In the genomic region with DNA sequence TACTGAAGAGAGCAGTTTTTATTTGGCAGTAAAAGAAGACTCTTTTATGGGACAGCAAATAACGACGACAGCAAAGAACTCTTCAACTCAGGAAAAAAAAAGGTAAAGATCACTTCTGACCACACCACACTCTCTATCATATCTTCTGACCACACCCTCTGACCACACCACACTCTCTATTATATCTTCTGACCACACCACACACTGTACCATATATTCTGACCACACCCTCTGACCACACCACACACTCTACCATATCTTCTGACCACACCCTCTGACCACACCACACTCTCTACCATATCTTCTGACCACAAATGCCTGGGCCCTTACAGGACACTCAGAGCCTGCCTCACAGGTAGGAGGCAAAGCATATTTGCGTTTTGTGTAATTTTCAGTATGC, we compare ENCODE assay signal across 26 mouse cellular contexts.
DNase-seq lines count a peak whose midpoint lies in the region; ATAC-seq and TF ChIP-seq lines count a peak whose summit lies in the region.
"Had no signal": no experiment of that assay in that cellular context is flagged by ENCODE, and none has a peak within 500 bp of the region (broad histone marks: within the 10 kb centered on the region; RNA-seq: fewer than 3 reads in every experiment).

No protein-coding gene starts in this region.

- intact Hi-C loops in heart, postnatal 36 days (cut with DNase I) = loop anchor here (10.0 kb wide), 1 partner anchor 657 kb away; no protein-coding TSS in a partner anchor

- H3K9me3 ChIP-seq in MEL (replicated peaks; ENCODE audit: insufficient read depth, low read length) = no peaks in the 10 kb centered on the region
- no peaks in the 10 kb centered on the region for H3K9me3 ChIP-seq in liver, embryonic 14.5 days (ENCODE audit: control insufficient read depth, low read length)
- no peaks in the 10 kb centered on the region for H3K9me3 ChIP-seq in hindbrain, embryonic 13.5 days
- H3K9me3 ChIP-seq: limb, embryonic 12.5 days; midbrain, embryonic 15.5 days; neural tube, embryonic 13.5 days had no signal

- H3K9ac ChIP-seq in MEL (ENCODE audit: control insufficient read depth, low read depth, low read length, poor library complexity, severe bottlenecking) = no peak overlapping the region
- no peak overlapping the region for H3K9ac ChIP-seq in liver, embryonic 14.5 days (replicated peaks)
- no peak overlapping the region for H3K9ac ChIP-seq in hindbrain, embryonic 13.5 days
- H3K9ac ChIP-seq: hindbrain, embryonic 14.5 days; limb, embryonic 12.5 days; midbrain, embryonic 15.5 days; neural tube, embryonic 13.5 days had no signal

- peak; percentile 18 for DNase-seq in heart, adult 11 months
- no peak for DNase-seq in heart, postnatal 36 days
- peak; percentile 13 for DNase-seq in MEL (ENCODE audit: low read depth, low spot score)
- no peak for DNase-seq in liver, embryonic 14.5 days (ENCODE audit: low read depth in 3 of 3, low spot score in 3 of 3)
- no peak for DNase-seq in layer of hippocampus, adult 9-11 months
- DNase-seq in urinary bladder, postnatal 10 days (ENCODE audit: low spot score) = no peak
- DNase-seq: adrenal gland, postnatal 10 days; cerebellum, adult 18-20 months; cerebellum, postnatal 36 days; gastrocnemius, postnatal 10 days; heart, adult 18-20 months; kidney, adult 8-10 months; kidney, postnatal 10 days; layer of hippocampus, postnatal 36 days; lung, adult 2 months; retina, postnatal 1 day; thymus, postnatal 14 days had no signal

- TF ChIP-seq EP300 in MEL (IDR thresholded peaks at IDR 0.05; ENCODE audit: low read depth in 1 of 2, low read length in 2 of 2) = peak in 1 of 2 experiments; percentile 68; a peak in 3 of 4 replicates
- TF ChIP-seq EP300 in liver, embryonic 14.5 days (IDR thresholded peaks at IDR 0.05; ENCODE audit: low read depth) = no peak

- H3K27me3 ChIP-seq in MEL (ENCODE audit: control insufficient read depth in 1 of 2, insufficient read depth in 2 of 2, low read length in 2 of 2) = 0 out of 4 replicates have a peak, but pooled peaks cover 0 to 2% of the 10 kb centered on the region in 2 experiments
- no peaks in the 10 kb centered on the region; the same call in 1 of the 2 replicates for H3K27me3 ChIP-seq in liver, embryonic 14.5 days (ENCODE audit: control insufficient read depth, insufficient read depth, low read length)
- no peaks in the 10 kb centered on the region for H3K27me3 ChIP-seq in hindbrain, embryonic 13.5 days
- H3K27me3 ChIP-seq: limb, embryonic 12.5 days; midbrain, embryonic 15.5 days; neural tube, embryonic 13.5 days had no signal

- no peaks in the 10 kb centered on the region for H3K79me2 ChIP-seq in MEL (ENCODE audit: control insufficient read depth, insufficient read depth, low read length, poor library complexity)

- H3K4me3 ChIP-seq in MEL (ENCODE audit: control insufficient read depth in 1 of 2, insufficient read depth in 1 of 2, low read depth in 2 of 2, low read length in 2 of 2) = no peak overlapping the region
- no peak overlapping the region for H3K4me3 ChIP-seq in liver, embryonic 14.5 days (ENCODE audit: insufficient read depth in 1 of 2, low read depth in 2 of 2, low read length in 2 of 2)
- no peak overlapping the region for H3K4me3 ChIP-seq in hindbrain, embryonic 13.5 days
- H3K4me3 ChIP-seq: limb, embryonic 12.5 days; midbrain, embryonic 15.5 days; myocyte; neural tube, embryonic 13.5 days had no signal

- TF ChIP-seq POLR2A in MEL (IDR thresholded peaks at IDR 0.05; ENCODE audit: control insufficient read depth in 1 of 2, insufficient read depth in 1 of 2, low read depth in 1 of 2, low read length in 2 of 2, poor library complexity in 1 of 2) = no peak

- H3K27ac ChIP-seq in MEL (ENCODE audit: control insufficient read depth, low read depth, low read length) = no peak overlapping the region
- H3K27ac ChIP-seq in liver, embryonic 14.5 days = no peak overlapping the region
- no peak overlapping the region for H3K27ac ChIP-seq in hindbrain, embryonic 13.5 days
- H3K27ac ChIP-seq: hindbrain, embryonic 14.5 days; limb, embryonic 12.5 days; midbrain, embryonic 15.5 days; neural tube, embryonic 13.5 days had no signal

- no peak overlapping the region for H3K4me2 ChIP-seq in liver, embryonic 14.5 days (ENCODE audit: low read depth)
- H3K4me2 ChIP-seq in hindbrain, embryonic 13.5 days = no peak overlapping the region
- H3K4me2 ChIP-seq: hindbrain, embryonic 14.5 days; limb, embryonic 12.5 days; midbrain, embryonic 15.5 days; neural tube, embryonic 13.5 days had no signal

- peak; percentile 41; the same call in 1 of the 2 replicates for ATAC-seq in liver, embryonic 14.5 days (ENCODE audit: insufficient read depth)
- ATAC-seq in monocyte, adult 5-6 weeks (replicated peaks; ENCODE audit: insufficient number of reproducible peaks, low FRiP score, low TSS enrichment, poor library complexity, severe bottlenecking) = peak; percentile 63; the same call in 1 of the 2 replicates
- ATAC-seq in hindbrain, embryonic 13.5 days (ENCODE audit: low FRiP score) = no peak
- ATAC-seq: CD4-positive, CD25-positive, alpha-beta regulatory T cell, adult 4 months; forebrain, embryonic 14.5 days; midbrain, embryonic 15.5 days had no signal

- no peak for TF ChIP-seq CTCF in MEL (IDR thresholded peaks at IDR 0.05 in 2 of 3, conservative IDR thresholded peaks at IDR 0.05 in 1 of 3; ENCODE audit: control insufficient read depth in 1 of 3, insufficient read depth in 1 of 3, low read depth in 2 of 3, low read length in 3 of 3, poor library complexity in 1 of 3, severe bottlenecking in 1 of 3)
- TF ChIP-seq CTCF in liver, embryonic 14.5 days (IDR thresholded peaks at IDR 0.05; ENCODE audit: low read depth) = no peak

- H3K4me1 ChIP-seq in MEL (ENCODE audit: control insufficient read depth in 1 of 2, insufficient read depth in 2 of 2, low read length in 2 of 2) = no peaks in the 10 kb centered on the region; a peak in 2 of 4 replicates
- H3K4me1 ChIP-seq in liver, embryonic 14.5 days (replicated peaks; ENCODE audit: control insufficient read depth in 2 of 2, insufficient read depth in 2 of 2, low read length in 1 of 2) = peaks cover 0 to 3% of the 10 kb centered on the region in 2 experiments; a peak in 1 of 4 replicates
- no peaks in the 10 kb centered on the region for H3K4me1 ChIP-seq in hindbrain, embryonic 13.5 days (replicated peaks)
- H3K4me1 ChIP-seq: limb, embryonic 12.5 days; midbrain, embryonic 15.5 days; neural tube, embryonic 13.5 days had no signal

- peaks cover 0 to 5% of the 10 kb centered on the region in 2 experiments; a peak in 1 of 4 replicates for H3K36me3 ChIP-seq in MEL (ENCODE audit: control insufficient read depth in 1 of 2, insufficient read depth in 2 of 2, low read length in 2 of 2)
- H3K36me3 ChIP-seq in liver, embryonic 14.5 days (replicated peaks; ENCODE audit: control insufficient read depth, insufficient read depth, low read depth) = no peaks in the 10 kb centered on the region
- H3K36me3 ChIP-seq in hindbrain, embryonic 13.5 days = no peaks in the 10 kb centered on the region
- H3K36me3 ChIP-seq: limb, embryonic 12.5 days; midbrain, embryonic 15.5 days; neural tube, embryonic 13.5 days had no signal

- 11% methylated on average over 3 of the region's 3 CpGs for WGBS in liver, embryonic 14.5 days (ENCODE audit: insufficient replicate concordance)
- 93% methylated on average over 3 of the region's 3 CpGs for WGBS in hindbrain, embryonic 13.5 days

- no peak for TF ChIP-seq RAD21 in MEL (IDR thresholded peaks at IDR 0.05; ENCODE audit: low read depth, low read length)

TF ChIP-seq in MEL, 35 proteins besides CTCF, POLR2A, EP300 and RAD21:
- TF ChIP-seq MYC (IDR thresholded peaks at IDR 0.05; ENCODE audit: low read depth, low read length) = no peak
- no peak for TF ChIP-seq E2F4 (IDR thresholded peaks at IDR 0.05; ENCODE audit: borderline replicate concordance, low read depth, low read length)
- TF ChIP-seq TAL1 (IDR thresholded peaks at IDR 0.05; ENCODE audit: low read length) = peak; percentile 53
- TF ChIP-seq ETS1 (IDR thresholded peaks at IDR 0.05; ENCODE audit: low read depth, low read length) = no peak
- TF ChIP-seq POLR2AphosphoS2 (IDR thresholded peaks at IDR 0.05; ENCODE audit: low read length) = no peak
- peak; percentile 17; the same call in 1 of the 2 replicates for TF ChIP-seq MAFK (IDR thresholded peaks at IDR 0.05; ENCODE audit: borderline replicate concordance, low read depth, low read length)
- no peak for TF ChIP-seq CHD1 (IDR thresholded peaks at IDR 0.05; ENCODE audit: low read depth, low read length)
- TF ChIP-seq GATA1 (IDR thresholded peaks at IDR 0.05; ENCODE audit: low read depth, low read length) = peak; percentile 52; the same call in 1 of the 2 replicates
- TF ChIP-seq HCFC1 (IDR thresholded peaks at IDR 0.05; ENCODE audit: low read depth, low read length) = no peak
- no peak for TF ChIP-seq ELF1 (IDR thresholded peaks at IDR 0.05; ENCODE audit: low read depth, low read length)
- 0 out of 2 replicates have a peak, but pooled peaks have one; percentile 31 for TF ChIP-seq ZNF384 (IDR thresholded peaks at IDR 0.05; ENCODE audit: low read depth, low read length)
- TF ChIP-seq TCF12 (IDR thresholded peaks at IDR 0.05; ENCODE audit: low read depth, low read length) = peak; percentile 31; the same call in 1 of the 2 replicates
- TF ChIP-seq USF2 (IDR thresholded peaks at IDR 0.05; ENCODE audit: borderline replicate concordance in 1 of 2, insufficient read depth in 1 of 2, low read depth in 1 of 2, low read length in 2 of 2) = no peak
- peak; percentile 50; the same call in 1 of the 2 replicates for TF ChIP-seq RCOR1 (IDR thresholded peaks at IDR 0.05; ENCODE audit: low read depth, low read length)

Comparison
In these comparisons a context has a peak if more than half of its experiments do, and no peak if none do; other contexts are left out.
1. DNase-seq: peak in heart, adult 11 months (single experiment) and MEL (single experiment); none in heart, postnatal 36 days (0 of 2), liver, embryonic 14.5 days (0 of 3), layer of hippocampus, adult 9-11 months (single experiment) and urinary bladder, postnatal 10 days (single experiment).